Mouse (Mus musculus): ENCODE measurements around the gene Olfr955.

- TF ChIP-seq CTCF (IDR thresholded peaks at IDR 0.05; ENCODE audit: insufficient read depth, low read length) (no peak), POLR2A (IDR thresholded peaks at IDR 0.05; ENCODE audit: borderline replicate concordance, extremely low read depth, low read depth, low read length) (no peak)
Observed at GRCm38 (mm10) chr9:39493895-39494294, 22.2 kb upstream of the Olfr955 start, which contains the start of gene Olfr44.
